Mouse (Mus musculus): Measurements from ENCODE around the gene Rad51b.

Rad51b gene

GRCm38 (mm10) chr12:79691929-79692862, 395.1 kb downstream of the Rad51b start:
- in situ Hi-C loops (cut with MboI; ENCODE audit: unreplicated experiment in 2 of 2): no loop called here

- in situ Hi-C loops (cut with MboI; ENCODE audit: unreplicated experiment in 2 of 2): no loop called here
Measured at GRCm38 (mm10) chr12:79695832-79696434, 398.9 kb downstream of the Rad51b start.

- in situ Hi-C loops (cut with MboI; ENCODE audit: unreplicated experiment in 2 of 2): no loop called here
Measured at GRCm38 (mm10) chr12:79703555-79703954, 406.5 kb downstream of the Rad51b start.

- in situ Hi-C loops (cut with MboI; ENCODE audit: unreplicated experiment in 2 of 2): no loop called here
Measured at GRCm38 (mm10) chr12:79705501-79706266, 408.6 kb downstream of the Rad51b start.

GRCm38 (mm10) chr12:79707565-79708422, 410.7 kb downstream of the Rad51b start:
- in situ Hi-C loops (cut with MboI; ENCODE audit: unreplicated experiment in 2 of 2): no loop called here

GRCm38 (mm10) chr12:79708423-79708733, 411.3 kb downstream of the Rad51b start:
- in situ Hi-C loops (cut with MboI; ENCODE audit: unreplicated experiment in 2 of 2): no loop called here

GRCm38 (mm10) chr12:79713286-79713685, 416.2 kb downstream of the Rad51b start:
- in situ Hi-C loops (cut with MboI; ENCODE audit: unreplicated experiment in 2 of 2): no loop called here

- in situ Hi-C loops (cut with MboI; ENCODE audit: unreplicated experiment in 2 of 2): no loop called here
Measured at GRCm38 (mm10) chr12:79714484-79714883, 417.4 kb downstream of the Rad51b start.

- in situ Hi-C loops (cut with MboI; ENCODE audit: unreplicated experiment in 2 of 2): no loop called here
Measured at GRCm38 (mm10) chr12:79715506-79716345, 418.6 kb downstream of the Rad51b start.

- in situ Hi-C loops (cut with MboI; ENCODE audit: unreplicated experiment in 2 of 2): no loop called here
Measured at GRCm38 (mm10) chr12:79719091-79719846, 422.2 kb downstream of the Rad51b start.

- in situ Hi-C loops (cut with MboI; ENCODE audit: unreplicated experiment in 2 of 2): no loop called here
Measured at GRCm38 (mm10) chr12:79719847-79720201, 422.7 kb downstream of the Rad51b start.

- in situ Hi-C loops (cut with MboI; ENCODE audit: unreplicated experiment in 2 of 2): no loop called here
Measured at GRCm38 (mm10) chr12:79724875-79725274, 427.8 kb downstream of the Rad51b start.

GRCm38 (mm10) chr12:79725711-79726110, 428.6 kb downstream of the Rad51b start:
- in situ Hi-C loops (cut with MboI; ENCODE audit: unreplicated experiment in 2 of 2): no loop called here

GRCm38 (mm10) chr12:79726116-79726515, 429.0 kb downstream of the Rad51b start:
- in situ Hi-C loops (cut with MboI; ENCODE audit: unreplicated experiment in 2 of 2): no loop called here

- in situ Hi-C loops (cut with MboI; ENCODE audit: unreplicated experiment in 2 of 2): no loop called here
Measured at GRCm38 (mm10) chr12:79726959-79727358, 429.9 kb downstream of the Rad51b start.

GRCm38 (mm10) chr12:79729926-79730506, 432.9 kb downstream of the Rad51b start:
- in situ Hi-C loops (cut with MboI; ENCODE audit: unreplicated experiment in 2 of 2): no loop called here

GRCm38 (mm10) chr12:79731905-79732304, 434.8 kb downstream of the Rad51b start:
- in situ Hi-C loops (cut with MboI; ENCODE audit: unreplicated experiment in 2 of 2): no loop called here

- in situ Hi-C loops (cut with MboI; ENCODE audit: unreplicated experiment in 2 of 2): no loop called here
Measured at GRCm38 (mm10) chr12:79732355-79733115, 435.5 kb downstream of the Rad51b start.

All from v-Abl transformed pro-B cells (cell line).